Mouse (Mus musculus) liver, postnatal 0 days (tissue): ENCODE measurements around the gene Gpatch8. TPM values are rescaled to one million over a fixed set of nuclear protein-coding genes. Genes with fewer than 3 reads are reported as not detected.

Experiments
- ATAC-seq: fragments of 200-750 bp; cut with Nextera tagmentation; 2 replicates; pipeline ENCODE4 v1.8.0; 2017; ENCODE audit warnings: mild to moderate bottlenecking, moderate library complexity
- DNase-seq: peaks from one replicate; pipeline ENCODE4 v3.0.0-alpha.2; 2016
- H3K27ac ChIP-seq: fragments of 300-500 bp; sonication (generic); 2 replicates; pipeline ENCODE4 v1.5.1; 2014; ENCODE audit warnings: antibody characterized with exemption, moderate library complexity, mild to moderate bottlenecking, low read depth
- H3K27me3 ChIP-seq: fragments of 300-500 bp; sonication (generic); 2 replicates; pipeline ENCODE4 v1.6.1; 2014; ENCODE audit warnings: low read length, control low read depth, mixed read lengths; ENCODE audit not compliant: insufficient read depth
- H3K36me3 ChIP-seq: fragments of 300-500 bp; sonication (generic); replicated peaks from 2 replicates; pipeline ENCODE4 v1.6.1; 2014; ENCODE audit warnings: mild to moderate bottlenecking, control low read depth, low read length, moderate library complexity, mixed read lengths; ENCODE audit not compliant: insufficient read depth
- H3K4me1 ChIP-seq: fragments of 300-500 bp; sonication (generic); 2 replicates; pipeline ENCODE4 v1.6.1; 2014; ENCODE audit warnings: antibody characterized with exemption, mild to moderate bottlenecking, control low read depth; ENCODE audit not compliant: insufficient read depth
- H3K4me2 ChIP-seq: fragments of 300-500 bp; sonication (generic); 2 replicates; pipeline ENCODE4 v1.6.1; 2014; ENCODE audit warnings: low read depth, mild to moderate bottlenecking, low read length, moderate library complexity, mixed read lengths
- H3K4me3 ChIP-seq: fragments of 300-500 bp; sonication (generic); 2 replicates; pipeline ENCODE4 v1.5.1; 2014; ENCODE audit warnings: low read depth, low read length
- H3K9ac ChIP-seq: fragments of 300-500 bp; sonication (generic); replicated peaks from 2 replicates; pipeline ENCODE4 v1.6.1; 2014; ENCODE audit warnings: mild to moderate bottlenecking, moderate library complexity
- H3K9me3 ChIP-seq: fragments of 300-500 bp; sonication (generic); 2 replicates; pipeline ENCODE4 v1.6.1; 2016; ENCODE audit warnings: mild to moderate bottlenecking, control low read depth, low read length, mixed read lengths
- CTCF ChIP-seq: sonication (generic); IDR thresholded peaks from 2 replicates; pipeline ENCODE4 v1.5.1; 2016; ENCODE audit warnings: antibody characterized with exemption, low read depth
- EP300 ChIP-seq: IDR thresholded peaks from 2 replicates; pipeline ENCODE4 v1.6.1; 2016; ENCODE audit warnings: antibody characterized with exemption, low read depth, mild to moderate bottlenecking
- WGBS: fragments of 180-500 bp; shearing (Covaris S2); extraction: QIAGEN DNeasy Blood & Tissue Kit; methylation state at CpG from one replicate; pipeline ENCODE4 v1.1.7; 2014; ENCODE audit not compliant: insufficient replicate concordance; 5-methylcytosine and 5-hydroxymethylcytosine counted together
- polyA plus RNA-seq: library from polyadenylated mRNA; unstranded; fragments of >200 nt; fragmentation: Nextera tagmentation; extraction: Ambion mirVana; gene quantifications from 2 replicates; pipeline ENCODE4 v1.2.1, GENCODE M21; 2015

Gpatch8 gene
- polyA plus RNA-seq, 1 experiment from 2014 or later, result 12.2 TPM

DNA sequence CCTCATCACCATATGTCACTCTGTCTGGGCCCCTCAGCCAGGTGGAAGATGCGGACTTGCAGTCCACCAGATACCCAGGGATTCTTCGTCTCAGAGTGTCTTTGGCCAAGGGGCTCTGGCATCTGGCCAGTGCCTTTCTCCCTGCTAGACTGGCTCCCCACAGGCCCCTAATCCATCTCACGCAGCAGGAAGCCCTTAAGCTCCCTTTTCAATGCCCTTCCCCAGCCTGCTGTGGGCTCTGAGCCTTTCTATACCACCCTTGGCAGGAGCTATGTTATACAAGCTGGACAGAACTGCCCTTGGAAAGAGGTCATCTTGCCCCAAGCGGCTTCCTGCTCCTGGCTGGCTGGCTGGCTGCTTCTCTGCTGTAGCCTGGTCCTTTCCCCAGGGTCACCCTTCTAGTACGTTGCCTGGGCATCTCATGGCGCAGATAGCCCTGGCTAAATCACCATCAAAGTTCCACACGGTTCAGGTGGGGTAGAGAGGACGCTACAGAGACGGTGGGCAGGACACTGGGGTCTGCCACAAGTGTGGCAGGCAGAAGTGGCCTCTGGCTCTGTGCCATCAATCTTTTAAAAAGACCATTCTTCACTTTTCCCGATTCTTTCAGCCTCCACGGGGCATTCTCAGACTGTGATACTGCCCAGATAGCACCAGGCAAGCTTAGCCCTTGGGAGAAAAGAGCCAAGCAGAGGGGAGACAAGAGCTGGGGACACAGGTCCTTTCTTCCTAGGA, 25.3 kb upstream of the Gpatch8 start:
- Histone ChIP-seq H3K9me3 (peaks cover under 1% of the 10 kb centered on the region; the same call in 1 of the 2 replicates), H3K27me3 (peaks cover 34% of the 10 kb centered on the region), H3K27ac (no peak overlapping the region), H3K4me2 (no peak overlapping the region), H3K36me3 (no peaks in the 10 kb centered on the region), H3K4me1 (no peaks in the 10 kb centered on the region), H3K9ac (no peak overlapping the region), H3K4me3 (no peak overlapping the region)
- ATAC-seq, result no peak
- TF ChIP-seq CTCF, result no peak
- TF ChIP-seq EP300, result no peak
- 37% methylated on average over 11 of the region's 11 CpGs for WGBS
- DNase-seq, result no peak

DNA sequence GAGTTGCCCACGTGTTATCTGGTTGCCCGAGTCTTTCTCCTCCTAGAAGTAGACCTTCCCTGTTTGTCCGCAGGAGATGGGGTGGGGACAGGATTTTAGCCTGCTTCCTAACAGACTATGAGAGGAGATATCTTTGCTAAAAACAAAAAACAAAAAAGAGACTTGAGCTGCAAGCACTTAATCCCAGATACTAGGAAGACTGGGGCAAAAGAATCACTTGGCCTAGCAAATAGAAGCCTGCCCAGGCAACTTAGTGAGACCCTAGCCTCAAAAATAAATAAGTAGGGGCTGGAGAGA, 23.8 kb upstream of the Gpatch8 start:
- H3K27me3 ChIP-seq, result peaks cover 34% of the 10 kb centered on the region
- ATAC-seq, result no peak
- TF ChIP-seq EP300 (no peak), CTCF (no peak)

DNA sequence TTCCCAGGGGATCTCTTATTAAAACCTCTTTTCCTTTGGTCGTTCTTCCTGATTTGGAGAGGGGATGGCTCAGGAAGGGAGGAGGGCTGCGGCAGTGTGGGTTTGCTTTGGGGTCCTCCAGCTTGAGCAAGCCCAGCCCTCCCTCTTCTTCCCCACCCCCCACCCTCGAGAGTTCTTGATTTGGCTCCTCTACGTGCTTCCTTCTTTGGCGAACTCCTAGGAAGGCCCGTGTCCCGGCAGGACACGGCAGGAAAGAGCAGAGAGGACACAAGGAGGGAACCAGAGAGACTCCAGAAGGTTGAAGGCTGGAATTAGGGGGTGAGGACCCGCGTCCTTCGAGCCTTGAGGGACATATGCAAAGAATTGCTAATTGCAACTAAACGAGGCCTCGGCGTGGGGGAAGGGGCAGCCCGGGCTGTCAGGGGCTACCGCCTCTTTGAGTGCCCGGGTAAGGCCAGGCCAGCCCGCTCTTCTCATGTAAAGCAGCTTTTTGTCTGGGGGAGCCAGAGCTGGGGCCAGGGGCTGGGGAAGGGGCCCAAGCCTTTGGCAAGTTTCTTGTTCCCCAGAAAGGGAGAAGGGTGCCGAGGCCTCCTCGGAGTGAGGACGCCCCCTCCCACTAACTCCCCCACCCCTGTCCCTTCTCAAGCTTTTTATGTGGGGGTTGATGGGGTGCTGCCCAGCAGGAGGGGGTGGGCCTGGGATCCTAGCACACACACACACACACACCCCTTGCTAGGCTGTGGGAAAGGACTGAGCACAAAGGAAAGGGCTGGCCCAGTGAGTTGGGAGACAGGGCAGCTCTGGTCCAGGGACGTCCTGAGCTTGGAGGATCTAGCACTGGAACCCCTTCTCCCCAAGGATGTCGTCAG, 23.2 kb upstream of the Gpatch8 start, which contains the start of gene Gm11627:
TSS of gene Gm11627 (minus strand) at position 297 of the 869 bp plus-strand sequence.
- DNase-seq, result no peak
- Histone ChIP-seq H3K9me3 (no peaks in the 10 kb centered on the region), H3K9ac (no peak within 1 kb of the TSS), H3K27me3 (peaks cover 34% of the 10 kb centered on the region), H3K4me2 (peak within 1 kb of the TSS; percentile 49), H3K36me3 (no peaks in the 10 kb centered on the region), H3K4me1 (no peaks in the 10 kb centered on the region), H3K4me3 (peak within 1 kb of the TSS; percentile 13), H3K27ac (peak within 1 kb of the TSS; percentile 34; the same call in 1 of the 2 replicates)
- ATAC-seq, result no peak
- TF ChIP-seq CTCF (no peak), EP300 (no peak)
- WGBS, result 28% methylated on average over 23 of the region's 23 CpGs

More for the DNA sequence above, 23.8 kb upstream of the Gpatch8 start:
- H3K27ac ChIP-seq, result no peak overlapping the region
- H3K4me2 ChIP-seq, result no peak overlapping the region
- no peak overlapping the region for H3K4me3 ChIP-seq
- H3K4me1 ChIP-seq, result no peaks in the 10 kb centered on the region
- DNase-seq, result no peak
- WGBS, result 57% methylated on average over 3 of the region's 3 CpGs
- no peaks in the 10 kb centered on the region for H3K9me3 ChIP-seq
- no peak overlapping the region for H3K9ac ChIP-seq
- no peaks in the 10 kb centered on the region for H3K36me3 ChIP-seq

DNA sequence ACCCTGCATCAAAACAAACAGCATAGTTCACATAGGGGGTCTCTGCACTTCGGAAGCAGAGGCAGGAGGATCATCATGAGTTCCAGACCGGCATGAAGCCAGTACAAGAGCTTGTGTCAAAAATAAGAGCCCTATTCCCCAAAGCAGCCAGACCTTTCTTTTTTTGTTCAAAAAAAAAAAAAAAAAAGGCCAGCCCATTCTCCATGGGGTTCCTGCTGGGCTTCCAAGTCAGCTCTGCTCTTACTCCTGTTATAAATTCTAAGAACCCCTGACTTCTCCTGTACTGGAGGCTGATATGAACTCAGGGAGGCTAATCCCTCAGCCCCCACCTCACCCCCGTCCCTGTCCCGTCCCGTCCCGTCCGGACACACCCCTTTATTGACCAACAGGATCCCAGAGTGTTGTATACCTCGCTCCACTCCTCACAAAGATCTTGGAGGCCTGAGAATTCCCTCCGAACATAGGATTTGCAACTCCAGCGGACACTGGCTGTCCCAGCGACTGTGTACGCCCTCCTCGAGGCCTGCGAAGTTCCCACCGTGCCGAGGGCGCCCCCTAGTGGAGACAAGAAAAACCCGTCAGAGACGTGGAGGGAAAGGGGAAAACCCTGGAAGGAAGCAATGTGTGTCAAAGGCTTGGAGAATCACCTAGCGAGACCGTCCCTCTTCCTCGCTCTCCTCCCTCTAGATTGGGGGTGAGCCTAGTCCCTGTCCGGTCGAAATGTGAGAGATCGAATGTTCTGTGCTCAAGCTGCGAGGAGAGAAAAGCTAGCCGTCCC, 22.3 kb upstream of the Gpatch8 start:
- no peaks in the 10 kb centered on the region for H3K36me3 ChIP-seq
- no peaks in the 10 kb centered on the region for H3K9me3 ChIP-seq
- 8% methylated on average over 27 of the region's 27 CpGs for WGBS
- H3K27me3 ChIP-seq, result peaks cover 37% of the 10 kb centered on the region
- H3K27ac ChIP-seq, result no peak overlapping the region
- H3K9ac ChIP-seq, result no peak overlapping the region
- TF ChIP-seq EP300 (no peak), CTCF (peak; percentile 99)
- H3K4me1 ChIP-seq, result no peaks in the 10 kb centered on the region
- peak overlapping the region; percentile 49 for H3K4me2 ChIP-seq
- peak; percentile 89 for DNase-seq
- peak; percentile 72 for ATAC-seq
- peak overlapping the region; percentile 13 for H3K4me3 ChIP-seq

DNA sequence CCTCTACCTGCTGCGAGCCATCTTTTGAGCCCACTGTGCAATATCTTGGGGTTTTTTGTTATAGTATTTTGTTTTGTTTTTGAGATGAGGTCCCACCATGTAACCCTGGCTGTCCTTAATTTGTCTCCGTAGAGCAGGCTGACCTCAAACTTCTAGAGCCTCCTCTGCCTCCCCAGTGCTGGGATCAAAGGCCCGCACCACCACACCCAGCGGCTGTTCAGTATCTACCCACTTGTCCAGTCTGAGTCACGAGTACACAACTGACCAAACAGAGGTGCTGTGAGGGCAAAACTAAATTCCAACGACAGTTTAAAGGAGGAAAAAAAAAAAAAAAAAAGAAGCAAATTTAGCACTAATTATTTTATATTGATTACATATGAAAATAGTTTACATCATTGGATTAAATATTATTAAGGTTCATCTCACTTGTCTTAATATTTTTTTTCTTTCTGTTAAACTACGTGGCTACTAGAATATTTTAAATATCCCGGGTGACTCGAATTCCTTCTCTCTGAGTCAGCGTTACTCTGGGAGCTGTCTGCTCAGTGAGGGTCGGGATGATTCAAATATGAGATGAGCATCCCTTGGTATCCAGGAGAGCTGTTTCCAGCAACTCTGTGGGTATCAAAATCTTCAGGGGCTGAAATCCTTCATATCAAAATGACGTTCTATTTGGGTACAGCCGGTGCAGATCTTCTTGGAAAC, 20.0 kb upstream of the Gpatch8 start:
- DNase-seq (no peak), ATAC-seq (no peak)
- no peaks in the 10 kb centered on the region for H3K9me3 ChIP-seq
- H3K9ac ChIP-seq, result no peak overlapping the region
- WGBS, result 64% methylated on average over 13 of the region's 13 CpGs
- peaks cover 31% of the 10 kb centered on the region for H3K27me3 ChIP-seq
- no peaks in the 10 kb centered on the region for H3K4me1 ChIP-seq
- no peak for TF ChIP-seq CTCF
- no peak for TF ChIP-seq EP300
- no peak overlapping the region for H3K4me2 ChIP-seq
- H3K36me3 ChIP-seq, result no peaks in the 10 kb centered on the region
- no peak overlapping the region for H3K4me3 ChIP-seq
- no peak overlapping the region for H3K27ac ChIP-seq
